Mouse (Mus musculus): Measurements from ENCODE around the gene Pard6b.

- TF ChIP-seq CTCF (IDR thresholded peaks at IDR 0.05; ENCODE audit: low read depth, low read length) (no peak), POLR2A (IDR thresholded peaks at IDR 0.05; ENCODE audit: insufficient read depth, low read length) (peak; percentile 57), EP300 (IDR thresholded peaks at IDR 0.05; ENCODE audit: insufficient read depth, low read depth, low read length) (0 out of 2 replicates have a peak, but pooled peaks have one; percentile 75)
Observed at GRCm38 (mm10) chr2:168125288-168126089, 44.7 kb downstream of the Pard6b start.
